Mouse (Mus musculus) common myeloid progenitor, adult 5-6 weeks (primary cell): ENCODE data around the gene Angptl2. TPM values are rescaled to one million over a fixed set of nuclear protein-coding genes. Genes with fewer than 3 reads are reported as not detected.

Experiments
- total RNA-seq: library from RNA; stranded (forward); fragments of 200-1000, 187-1606 nt; gene quantifications from 2 replicates; pipeline ENCODE4 v1.2.3, GENCODE M21; 2017

Angptl2 gene
- total RNA-seq, 1 experiment from 2014 or later: 3.2 TPM

Other genes with a start within 250 kb of the Angptl2 start
- 1.6 and 3.0 TPM in 2 replicates for gene Slc2a8, start 234.0 kb upstream of the Angptl2 start, total RNA-seq
- 1.1 and 21.5 TPM in 2 replicates for gene Garnl3, start 84.4 kb upstream of the Angptl2 start, total RNA-seq
- gene Ralgps1, start 155.4 kb downstream of the Angptl2 start, total RNA-seq: 2.0 and 2.3 TPM in 2 replicates
- 10.3 and 11.8 TPM in 2 replicates for gene Zbtb34, start 215.3 kb downstream of the Angptl2 start, total RNA-seq